Mouse (Mus musculus): ENCODE measurements around the gene Slc7a10. TPM values are rescaled to one million over a fixed set of nuclear protein-coding genes. Genes with fewer than 3 reads are reported as not detected.

Slc7a10 gene
- polyA plus RNA-seq, 1 experiment from 2014 or later, result 0.28 TPM

DNA sequence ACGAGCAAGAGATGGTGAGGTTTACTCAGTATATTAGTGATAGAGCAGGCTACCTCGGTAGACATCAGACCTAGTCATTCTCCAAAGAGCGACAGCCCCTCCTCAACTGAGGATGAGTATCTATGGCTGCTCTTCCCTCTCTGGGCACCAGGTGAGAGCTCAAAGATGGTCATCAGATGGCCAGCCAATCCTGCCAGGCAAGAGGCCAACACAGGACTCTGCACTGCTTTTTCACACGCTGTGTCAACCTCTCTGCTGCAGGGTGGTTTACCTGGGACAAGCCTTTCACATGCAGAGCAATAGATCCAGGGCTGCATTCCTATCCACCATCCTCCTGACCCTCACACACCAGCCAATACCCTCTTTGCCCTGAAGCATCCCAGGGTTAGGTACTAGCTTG is 25.6 kb downstream of the Slc7a10 start:
- H3K4me1 ChIP-seq (replicated peaks; ENCODE audit: insufficient read depth, low read length), result 0 out of 2 replicates have a peak, but pooled peaks cover 6% of the 10 kb centered on the region
- no peaks in the 10 kb centered on the region for H3K36me3 ChIP-seq (ENCODE audit: insufficient read depth, low read length)
- H3K9me3 ChIP-seq (replicated peaks; ENCODE audit: low read length), result no peaks in the 10 kb centered on the region
- H3K4me2 ChIP-seq (ENCODE audit: low read length), result no peak overlapping the region
- no peak overlapping the region for H3K27ac ChIP-seq
- H3K4me3 ChIP-seq (replicated peaks; ENCODE audit: low read depth, low read length), result no peak overlapping the region
- WGBS, result 94% methylated on average over 4 of the region's 4 CpGs
- DNase-seq (ENCODE audit: low spot score), result no peak
- TF ChIP-seq CTCF (IDR thresholded peaks at IDR 0.05; ENCODE audit: low read depth), result no peak
- no peak for ATAC-seq (replicated peaks; ENCODE audit: low FRiP score, low read depth)
- no peak overlapping the region for H3K9ac ChIP-seq (ENCODE audit: low read depth, low read length)
- no peaks in the 10 kb centered on the region for H3K27me3 ChIP-seq (ENCODE audit: insufficient read depth, low read length)

DNA sequence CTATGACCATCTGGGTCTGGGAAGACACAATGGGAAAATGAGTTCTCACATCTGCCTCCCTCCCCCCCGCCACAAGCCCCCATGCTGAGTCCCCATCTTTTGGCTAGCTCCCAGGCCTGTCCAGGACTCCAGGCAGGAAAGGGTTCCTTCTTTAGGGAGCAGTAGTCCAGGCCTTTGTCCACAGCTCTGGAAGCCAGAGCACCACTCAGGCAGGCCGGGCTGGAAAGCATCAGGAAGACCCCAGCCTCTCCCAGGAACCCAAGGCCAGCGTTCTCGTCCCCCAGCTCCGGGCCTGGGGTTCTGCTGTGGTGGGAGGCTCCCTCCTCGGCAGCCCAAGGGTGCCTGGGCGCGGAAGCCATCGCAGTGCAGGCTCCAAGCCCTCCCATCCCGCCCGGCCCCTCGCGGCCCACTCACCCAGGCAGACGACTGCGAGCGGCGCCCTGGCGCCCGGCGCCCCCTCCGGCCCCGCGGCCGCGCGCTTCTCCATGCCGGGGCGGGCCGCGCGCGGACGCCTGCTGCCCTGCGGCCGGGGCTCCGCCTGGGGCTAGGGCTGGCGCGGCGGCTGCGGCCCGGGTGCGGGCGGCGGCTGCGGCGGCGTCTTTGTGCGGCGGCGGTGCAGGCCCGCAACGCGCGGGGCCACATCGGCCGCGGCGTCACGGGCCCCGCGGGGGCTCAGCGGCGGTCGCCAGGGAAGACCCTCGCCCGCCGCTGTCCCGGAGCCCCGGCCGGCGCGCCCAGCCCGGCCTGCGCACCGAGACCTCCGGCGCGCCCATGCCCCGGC is 28.4 kb downstream of the Slc7a10 start:
- Histone ChIP-seq H3K9me3 (replicated peaks; ENCODE audit: low read length) (no peaks in the 10 kb centered on the region), H3K9ac (ENCODE audit: low read depth, low read length) (peak overlapping the region; percentile 69), H3K4me2 (ENCODE audit: low read length) (peak overlapping the region; percentile 94), H3K36me3 (ENCODE audit: insufficient read depth, low read length) (no peaks in the 10 kb centered on the region), H3K4me1 (replicated peaks; ENCODE audit: insufficient read depth, low read length) (0 out of 2 replicates have a peak, but pooled peaks cover 6% of the 10 kb centered on the region), H3K27ac (no peak overlapping the region; the same call in 1 of the 2 replicates), H3K27me3 (ENCODE audit: insufficient read depth, low read length) (no peaks in the 10 kb centered on the region), H3K4me3 (replicated peaks; ENCODE audit: low read depth, low read length) (peak overlapping the region; percentile 60)
- DNase-seq (ENCODE audit: low spot score) (peak; percentile 44), ATAC-seq (replicated peaks; ENCODE audit: low FRiP score, low read depth) (peak; percentile 56)
- WGBS, result under 1% methylated on average over 61 of the region's 79 CpGs
- no peak for TF ChIP-seq CTCF (IDR thresholded peaks at IDR 0.05; ENCODE audit: low read depth)

DNA sequence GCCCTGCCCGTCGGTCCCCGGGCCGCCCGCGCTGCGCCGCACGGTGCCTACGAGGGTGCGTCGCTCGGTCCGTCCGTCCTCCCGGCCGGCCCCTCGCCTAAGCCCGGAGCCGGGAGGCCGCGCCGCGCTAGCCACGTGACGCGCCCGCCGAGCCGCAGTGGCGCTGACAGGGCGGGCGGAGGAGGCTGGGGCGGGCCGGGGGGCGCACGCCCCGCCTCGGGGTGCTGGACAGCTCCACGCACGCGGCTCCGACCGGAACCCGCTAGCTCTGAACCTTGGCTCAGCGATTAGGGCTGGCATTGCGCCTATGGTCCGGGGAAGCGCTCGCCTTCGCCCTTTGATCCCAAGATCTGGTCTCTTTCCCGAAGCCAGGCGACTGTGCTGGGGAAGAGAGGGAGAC is 29.0 kb downstream of the Slc7a10 start, which contains the start of gene Lrp3:
Gene Lrp3, minus strand, starts transcription at position 274 of the 400 bp plus-strand sequence.
- Histone ChIP-seq H3K4me1 (replicated peaks; ENCODE audit: insufficient read depth, low read length) (0 out of 2 replicates have a peak, but pooled peaks cover 6% of the 10 kb centered on the region), H3K4me3 (replicated peaks; ENCODE audit: low read depth, low read length) (peak within 1 kb of the TSS; percentile 60), H3K4me2 (ENCODE audit: low read length) (peak within 1 kb of the TSS; percentile 94), H3K27me3 (ENCODE audit: insufficient read depth, low read length) (no peaks in the 10 kb centered on the region), H3K36me3 (ENCODE audit: insufficient read depth, low read length) (no peaks in the 10 kb centered on the region), H3K9ac (ENCODE audit: low read depth, low read length) (peak within 1 kb of the TSS; percentile 69), H3K9me3 (replicated peaks; ENCODE audit: low read length) (no peaks in the 10 kb centered on the region), H3K27ac (no peak within 1 kb of the TSS; the same call in 1 of the 2 replicates)
- WGBS, result 1% methylated on average over 49 of the region's 53 CpGs
- no peak for TF ChIP-seq CTCF (IDR thresholded peaks at IDR 0.05; ENCODE audit: low read depth)
- ATAC-seq (replicated peaks; ENCODE audit: low FRiP score, low read depth) (peak; percentile 84), DNase-seq (ENCODE audit: low spot score) (peak; percentile 79)

DNA sequence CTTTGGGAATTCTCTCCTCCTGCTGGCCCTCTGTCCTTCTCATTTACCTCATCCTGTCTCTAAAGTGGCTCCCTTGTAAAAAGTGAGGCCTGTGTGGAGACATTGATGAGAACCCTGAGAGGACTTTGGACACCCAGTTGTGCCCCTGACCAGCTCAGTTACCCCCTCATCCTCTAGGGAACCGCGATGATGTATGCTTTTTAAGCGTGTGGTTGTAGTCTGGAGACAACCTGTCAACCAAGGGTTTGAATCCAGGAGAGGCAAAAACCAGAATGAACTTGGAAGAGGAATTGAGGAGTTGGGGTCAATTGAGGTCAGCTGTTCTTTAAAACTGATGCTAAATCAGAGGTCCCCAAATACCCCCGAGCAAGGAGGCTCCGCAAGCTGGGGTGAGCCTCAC is 29.5 kb downstream of the Slc7a10 start:
- H3K4me3 ChIP-seq (replicated peaks; ENCODE audit: low read depth, low read length), result peak overlapping the region; percentile 60; the same call in 1 of the 2 replicates
- ATAC-seq (replicated peaks; ENCODE audit: low FRiP score, low read depth) (no peak), DNase-seq (ENCODE audit: low spot score) (no peak)
- TF ChIP-seq CTCF (IDR thresholded peaks at IDR 0.05; ENCODE audit: low read depth), result no peak
- H3K36me3 ChIP-seq (ENCODE audit: insufficient read depth, low read length), result no peaks in the 10 kb centered on the region
- no peak overlapping the region for H3K9ac ChIP-seq (ENCODE audit: low read depth, low read length)
- no peak overlapping the region for H3K27ac ChIP-seq
- peak overlapping the region; percentile 94 for H3K4me2 ChIP-seq (ENCODE audit: low read length)
- WGBS, result 45% methylated on average over 5 of the region's 5 CpGs
- H3K27me3 ChIP-seq (ENCODE audit: insufficient read depth, low read length), result no peaks in the 10 kb centered on the region
- 0 out of 2 replicates have a peak, but pooled peaks cover 6% of the 10 kb centered on the region for H3K4me1 ChIP-seq (replicated peaks; ENCODE audit: insufficient read depth, low read length)
- no peaks in the 10 kb centered on the region for H3K9me3 ChIP-seq (replicated peaks; ENCODE audit: low read length)

DNA sequence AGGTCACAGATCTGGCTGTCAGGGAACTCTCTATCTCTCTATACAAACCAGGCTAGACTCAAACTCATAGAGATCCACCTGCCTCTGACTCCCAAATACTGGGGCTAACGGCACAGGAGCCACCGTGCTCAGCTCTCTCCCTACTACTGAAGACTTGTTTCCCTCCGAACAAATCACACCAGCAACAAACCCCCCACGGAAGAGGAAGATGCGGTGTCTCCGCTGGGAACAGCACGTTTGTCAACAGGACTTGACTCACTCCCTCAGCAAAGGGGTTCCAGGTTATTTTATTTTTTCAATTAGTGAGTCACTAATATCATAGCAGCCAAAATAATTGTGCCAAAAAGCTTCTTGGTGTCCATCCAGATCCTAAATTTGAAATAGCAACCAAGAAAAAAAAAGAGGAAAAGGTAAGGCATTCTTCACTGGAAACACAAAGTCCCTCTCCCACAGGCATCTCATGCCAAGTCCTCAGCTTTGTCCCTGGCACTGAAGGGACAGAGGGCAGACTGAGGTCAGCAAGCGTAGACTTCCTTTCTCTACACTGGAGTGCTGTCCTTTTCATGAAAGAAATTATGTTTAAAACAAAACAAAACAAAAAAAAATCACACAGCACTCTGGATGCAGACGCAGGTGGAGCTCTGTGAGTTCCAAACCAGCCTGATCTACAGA is 34.6 kb downstream of the Slc7a10 start:
- no peak overlapping the region for H3K27ac ChIP-seq
- no peak overlapping the region for H3K4me2 ChIP-seq (ENCODE audit: low read length)
- H3K4me3 ChIP-seq (replicated peaks; ENCODE audit: low read depth, low read length), result no peak overlapping the region
- no peak for DNase-seq (ENCODE audit: low spot score)
- 73% methylated on average over 9 of the region's 9 CpGs for WGBS
- no peaks in the 10 kb centered on the region for H3K27me3 ChIP-seq (ENCODE audit: insufficient read depth, low read length)
- no peak for TF ChIP-seq CTCF (IDR thresholded peaks at IDR 0.05; ENCODE audit: low read depth)
- no peaks in the 10 kb centered on the region for H3K4me1 ChIP-seq (replicated peaks; ENCODE audit: insufficient read depth, low read length)
- no peak for ATAC-seq (replicated peaks; ENCODE audit: low FRiP score, low read depth)
- H3K9ac ChIP-seq (ENCODE audit: low read depth, low read length), result no peak overlapping the region
- no peaks in the 10 kb centered on the region for H3K36me3 ChIP-seq (ENCODE audit: insufficient read depth, low read length)
- no peaks in the 10 kb centered on the region for H3K9me3 ChIP-seq (replicated peaks; ENCODE audit: low read length)

DNA sequence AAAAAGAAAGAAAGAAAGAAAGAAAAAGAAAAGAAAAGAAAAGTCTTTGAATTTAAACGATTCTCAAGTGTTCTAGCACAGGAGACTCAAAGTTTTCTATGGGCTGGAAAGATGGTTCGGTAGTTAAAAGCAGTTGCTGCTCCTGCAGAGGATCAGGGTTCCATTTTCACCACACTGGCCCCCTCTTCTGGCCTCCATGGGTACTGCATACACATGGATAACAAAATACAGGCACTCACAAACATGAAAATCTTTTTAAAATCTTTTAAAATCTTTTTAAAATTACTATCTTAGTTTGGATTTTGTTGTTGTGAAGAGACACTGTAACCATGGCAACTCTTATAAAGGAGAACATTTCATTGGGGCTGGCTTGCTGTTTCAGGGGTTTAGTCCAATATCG is 44.1 kb downstream of the Slc7a10 start:
- no peak for ATAC-seq (replicated peaks; ENCODE audit: low FRiP score, low read depth)
- DNase-seq (ENCODE audit: low spot score), result no peak

More for the DNA sequence above, 44.1 kb downstream of the Slc7a10 start:
- no peak overlapping the region for H3K4me3 ChIP-seq (replicated peaks; ENCODE audit: low read depth, low read length)
- no peak overlapping the region for H3K9ac ChIP-seq (ENCODE audit: low read depth, low read length)
- no peaks in the 10 kb centered on the region for H3K27me3 ChIP-seq (ENCODE audit: insufficient read depth, low read length)
- H3K4me1 ChIP-seq (replicated peaks; ENCODE audit: insufficient read depth, low read length), result no peaks in the 10 kb centered on the region
- no peak overlapping the region for H3K27ac ChIP-seq
- peak; percentile 55 for TF ChIP-seq CTCF (IDR thresholded peaks at IDR 0.05; ENCODE audit: low read depth)
- no peak overlapping the region for H3K4me2 ChIP-seq (ENCODE audit: low read length)
- WGBS, result 71% methylated on average over 3 of the region's 3 CpGs
- H3K36me3 ChIP-seq (ENCODE audit: insufficient read depth, low read length), result no peaks in the 10 kb centered on the region
- H3K9me3 ChIP-seq (replicated peaks; ENCODE audit: low read length), result no peaks in the 10 kb centered on the region
